Mouse (Mus musculus) bone marrow macrophage, adult 2 months (primary cell): ENCODE results near the gene Thap7. TPM values are rescaled to one million over a fixed set of nuclear protein-coding genes. Genes with fewer than 3 reads are reported as not detected.

ENCODE experiments used
- H3K27ac ChIP-seq: 2 replicates; pipeline ENCODE4 v1.5.1; 2012; ENCODE audit warnings: low read depth, low read length; ENCODE audit not compliant: insufficient read depth
- H3K4me1 ChIP-seq: 2 replicates; pipeline ENCODE4 v1.6.1; 2012; ENCODE audit warnings: low read length; ENCODE audit not compliant: control insufficient read depth, insufficient read depth
- H3K4me3 ChIP-seq: 2 replicates; pipeline ENCODE4 v1.5.1; 2012; ENCODE audit warnings: mild to moderate bottlenecking, low read length, moderate library complexity; ENCODE audit not compliant: insufficient read depth
- CTCF ChIP-seq: IDR thresholded peaks from 2 replicates; pipeline ENCODE4 v1.5.1; 2012; ENCODE audit warnings: low read depth, mild to moderate bottlenecking, low read length, moderate library complexity
- POLR2A ChIP-seq: IDR thresholded peaks from 2 replicates; pipeline ENCODE4 v1.6.1; 2012; ENCODE audit warnings: mild to moderate bottlenecking, low read depth, low read length, borderline replicate concordance
- polyA plus RNA-seq: library from polyadenylated mRNA; stranded (reverse); fragments of >200 nt; gene quantifications from 2 replicates; pipeline ENCODE4 v1.2.4, GENCODE M21; 2012; ENCODE audit not compliant: missing spikeins, insufficient read depth, insufficient read length

Gene Thap7
- polyA plus RNA-seq, 1 experiment: 25.5 TPM

DNA sequence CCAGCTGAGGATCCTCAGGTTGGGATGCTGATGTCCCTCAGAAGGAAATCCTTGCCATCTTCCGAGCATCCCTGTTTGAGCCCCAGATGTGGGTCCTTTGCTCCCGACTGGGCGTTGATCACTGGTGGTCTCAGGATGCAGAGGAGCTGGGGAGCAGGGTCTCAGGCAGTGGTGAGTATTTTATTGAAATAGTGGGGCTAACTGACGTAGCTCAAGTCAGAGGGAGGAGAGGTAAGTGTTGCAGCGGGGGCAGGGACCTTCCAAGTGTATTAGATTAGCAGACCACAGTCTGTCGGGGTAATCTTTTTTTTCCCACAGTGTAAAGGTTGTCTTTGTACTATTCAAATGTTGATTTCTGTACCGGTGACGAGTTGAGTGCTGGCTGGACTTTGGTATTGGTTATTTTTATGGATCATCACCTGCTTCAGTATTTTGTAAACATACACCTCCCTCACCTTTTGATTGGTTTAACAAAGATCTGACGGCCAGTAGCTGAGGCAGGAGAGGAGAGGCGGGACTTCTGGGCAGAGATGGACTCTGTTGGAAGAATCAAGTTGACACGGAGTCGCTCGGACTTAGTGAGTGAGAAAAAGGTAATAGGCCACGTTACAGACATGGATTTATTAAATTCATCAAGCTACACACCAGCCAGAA lies 1.9 kb upstream of the Thap7 start:
- no peak overlapping the region for H3K27ac ChIP-seq
- peaks cover 5% of the 10 kb centered on the region; the same call in 1 of the 2 replicates for H3K4me1 ChIP-seq
- H3K4me3 ChIP-seq: no peak overlapping the region
- no peak for TF ChIP-seq CTCF
- no peak for TF ChIP-seq POLR2A

DNA sequence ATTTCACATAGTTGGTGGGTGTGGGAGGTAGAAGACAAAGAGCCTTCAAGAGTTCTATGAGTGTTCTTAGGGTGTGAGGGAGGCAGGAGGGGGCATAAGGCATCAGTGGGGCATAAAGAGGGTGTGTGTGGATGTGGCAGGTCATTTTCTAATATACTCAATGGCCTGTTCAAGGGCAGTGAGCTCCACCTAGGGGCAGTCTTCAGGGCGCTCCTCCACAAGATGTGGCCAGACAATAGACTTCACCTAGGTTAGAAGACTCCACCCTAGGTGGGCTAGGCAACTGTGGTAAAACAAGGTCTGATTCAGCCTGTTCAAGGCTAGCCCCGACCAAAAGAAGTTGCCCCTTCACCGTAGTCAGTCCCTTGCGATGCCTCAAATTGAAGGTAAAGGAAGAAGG lies 1.3 kb upstream of the Thap7 start:
- Histone ChIP-seq H3K4me3 (no peak overlapping the region), H3K27ac (no peak overlapping the region)
- TF ChIP-seq POLR2A: no peak
- TF ChIP-seq CTCF: peak; percentile 41; the same call in 1 of the 2 replicates

DNA sequence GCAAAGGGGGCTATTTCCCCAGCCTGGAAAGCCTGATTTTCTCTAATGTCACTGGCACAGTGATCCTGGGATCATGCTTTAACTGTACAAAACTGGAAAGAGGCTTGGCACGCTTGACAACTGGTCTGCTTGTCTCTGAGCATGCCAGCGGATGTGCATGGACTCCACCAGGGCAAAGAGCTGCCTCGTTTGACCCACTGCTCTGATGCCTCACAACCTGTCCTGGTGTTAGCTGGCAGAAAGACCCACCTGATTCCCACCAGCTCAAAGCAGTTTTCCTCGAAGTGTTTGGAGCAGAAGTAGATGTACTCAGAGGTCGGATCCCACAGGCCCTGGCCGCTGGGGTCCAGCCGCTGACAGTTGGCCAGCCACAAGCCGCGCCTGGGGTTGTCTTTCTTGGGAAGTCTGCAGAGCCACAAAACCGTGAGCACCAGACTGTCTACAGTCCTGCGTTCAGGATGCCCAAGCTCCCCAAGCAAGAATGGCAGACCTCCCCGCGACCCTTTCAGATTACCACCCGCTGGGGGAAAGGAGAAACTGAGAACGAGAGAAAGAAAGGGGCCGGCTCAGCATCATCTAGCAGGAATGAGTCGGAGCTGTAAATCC lies 852 bp downstream of the Thap7 start:
- Histone ChIP-seq H3K27ac (peak overlapping the region; percentile 78), H3K4me3 (peak overlapping the region; percentile 94), H3K4me1 (peaks cover 5% of the 10 kb centered on the region; the same call in 1 of the 2 replicates)
- TF ChIP-seq CTCF (no peak), POLR2A (no peak)

More for the DNA sequence above, 1.3 kb upstream of the Thap7 start:
- H3K4me1 ChIP-seq: peaks cover 5% of the 10 kb centered on the region; the same call in 1 of the 2 replicates

DNA sequence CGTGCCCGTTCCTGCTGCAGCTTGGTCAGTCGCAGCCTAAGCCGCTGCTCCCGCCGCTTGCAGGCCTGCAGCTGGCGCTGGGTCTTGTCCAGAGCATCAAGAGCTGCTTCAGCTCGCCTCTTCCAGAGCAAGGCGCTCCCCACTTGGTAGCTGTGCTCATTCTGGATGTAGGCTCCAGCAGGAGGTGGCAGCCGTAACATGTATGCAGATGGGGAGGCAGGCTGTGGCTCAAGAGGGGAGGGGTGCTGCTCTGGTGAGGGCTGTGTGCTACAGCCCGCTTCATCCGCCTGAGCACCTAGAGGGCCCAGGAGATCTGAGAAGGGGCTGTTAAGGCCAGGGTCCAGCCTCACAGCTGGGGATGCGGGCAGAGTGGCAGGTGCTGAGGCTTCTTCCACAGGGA lies 2.7 kb downstream of the Thap7 start:
- Histone ChIP-seq H3K4me1 (peaks cover 5% of the 10 kb centered on the region; the same call in 1 of the 2 replicates), H3K27ac (no peak overlapping the region), H3K4me3 (no peak overlapping the region)
- TF ChIP-seq POLR2A: no peak
- TF ChIP-seq CTCF: no peak

DNA sequence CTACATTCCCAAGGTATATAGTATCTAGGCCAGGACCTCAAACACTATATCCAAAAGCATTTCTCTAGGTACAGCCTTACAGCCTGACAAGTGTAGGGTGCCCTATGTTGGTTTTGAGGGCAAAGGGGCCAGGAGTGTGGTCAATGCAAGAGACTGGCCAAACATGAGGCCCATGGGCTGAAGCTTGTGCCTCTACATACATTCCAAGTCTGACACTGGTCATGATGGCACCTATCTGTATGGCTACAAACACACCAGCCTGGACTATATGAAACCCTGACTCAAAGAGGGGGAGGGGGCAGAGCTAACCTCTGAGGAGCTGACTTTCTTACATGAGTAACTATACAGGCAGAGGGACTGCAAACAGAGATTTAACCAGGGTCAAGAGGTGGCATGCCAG lies 3.3 kb downstream of the Thap7 start:
- peaks cover 5% of the 10 kb centered on the region; the same call in 1 of the 2 replicates for H3K4me1 ChIP-seq
- no peak overlapping the region for H3K4me3 ChIP-seq
- TF ChIP-seq CTCF (no peak), POLR2A (no peak)
- H3K27ac ChIP-seq: no peak overlapping the region

DNA sequence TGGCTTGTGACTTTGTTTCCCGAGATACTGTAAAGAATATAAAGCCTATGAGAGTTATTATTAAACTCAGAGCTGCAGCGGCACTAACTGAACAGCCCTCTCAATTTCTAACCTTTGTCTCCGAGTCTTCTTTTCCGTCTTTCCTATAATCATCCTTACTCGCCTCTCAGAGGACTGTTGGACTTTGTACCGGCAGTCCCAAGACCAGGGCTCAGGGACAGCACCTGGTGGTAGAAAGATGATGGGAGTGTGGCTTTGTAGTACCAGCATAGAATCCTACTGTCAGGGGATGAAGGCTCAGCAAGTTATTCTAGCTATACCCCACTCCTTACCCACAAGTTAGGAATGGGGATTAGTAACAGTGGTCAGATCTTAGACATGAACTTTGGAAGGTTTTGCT lies 4.7 kb downstream of the Thap7 start:
- Histone ChIP-seq H3K27ac (no peak overlapping the region), H3K4me1 (no peaks in the 10 kb centered on the region), H3K4me3 (no peak overlapping the region)
- TF ChIP-seq POLR2A (no peak), CTCF (no peak)

DNA sequence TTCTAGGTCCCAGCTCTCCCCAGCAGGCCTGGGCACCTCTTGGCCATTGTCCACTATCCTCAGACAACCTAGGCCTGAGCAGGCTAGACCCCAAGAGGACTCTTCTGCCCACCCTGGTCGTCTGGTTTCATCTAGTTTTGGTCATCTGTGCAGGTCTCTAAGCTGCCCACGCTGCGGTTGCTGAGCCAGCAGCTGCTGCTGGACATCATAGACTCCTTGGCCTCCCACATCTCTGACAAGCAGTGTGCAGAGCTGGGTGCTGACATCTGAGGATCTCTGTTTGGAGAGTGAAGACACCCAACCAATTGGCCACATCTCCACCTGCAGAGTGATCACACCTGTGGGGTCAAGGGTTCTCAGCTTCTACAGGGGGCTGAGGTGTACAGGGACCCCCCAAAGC lies 5.4 kb downstream of the Thap7 start:
- H3K4me3 ChIP-seq: no peak overlapping the region
- TF ChIP-seq POLR2A: no peak
- TF ChIP-seq CTCF: no peak
- no peak overlapping the region for H3K27ac ChIP-seq
- H3K4me1 ChIP-seq: no peaks in the 10 kb centered on the region

DNA sequence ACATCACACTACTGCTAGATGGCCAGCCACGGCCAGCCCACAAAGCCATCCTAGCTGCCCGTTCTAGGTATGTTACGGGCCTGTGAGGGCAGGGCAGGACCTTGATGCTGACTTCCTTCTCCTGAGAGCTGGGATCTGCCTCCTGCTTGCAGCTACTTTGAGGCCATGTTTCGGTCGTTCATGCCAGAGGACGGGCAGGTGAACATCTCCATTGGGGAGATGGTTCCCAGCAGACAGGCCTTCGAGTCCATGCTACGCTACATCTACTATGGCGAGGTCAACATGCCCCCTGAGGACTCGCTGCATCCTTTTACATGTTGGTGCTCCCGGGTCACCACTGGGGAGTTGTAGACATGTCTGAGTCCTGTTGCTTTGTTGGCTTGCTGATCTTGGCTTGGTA lies 6.8 kb downstream of the Thap7 start:
- Histone ChIP-seq H3K27ac (no peak overlapping the region), H3K4me3 (no peak overlapping the region), H3K4me1 (no peaks in the 10 kb centered on the region)
- TF ChIP-seq CTCF: no peak

DNA sequence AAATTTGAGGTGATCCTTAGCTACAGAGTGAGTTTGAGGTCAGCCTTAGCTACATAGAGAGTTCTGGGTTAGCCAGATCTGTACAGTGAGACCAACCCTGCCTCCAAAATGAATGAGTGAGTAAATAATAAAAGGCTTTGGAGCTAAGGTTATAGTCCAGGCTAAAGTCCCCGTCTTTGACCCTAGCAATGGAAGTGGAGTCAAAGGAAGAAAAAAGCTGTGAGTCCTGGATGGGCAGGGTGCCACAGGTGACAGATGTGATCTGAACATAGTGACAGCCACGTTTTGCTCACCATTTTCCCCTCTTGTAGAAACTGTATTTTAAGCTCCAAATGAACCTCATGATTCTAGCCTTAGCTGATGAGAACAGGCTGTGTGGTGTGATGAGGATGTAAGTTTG lies 12.0 kb downstream of the Thap7 start:
- no peak overlapping the region for H3K4me3 ChIP-seq
- H3K27ac ChIP-seq: no peak overlapping the region
- TF ChIP-seq POLR2A: no peak
- no peak for TF ChIP-seq CTCF
- H3K4me1 ChIP-seq: no peaks in the 10 kb centered on the region

DNA sequence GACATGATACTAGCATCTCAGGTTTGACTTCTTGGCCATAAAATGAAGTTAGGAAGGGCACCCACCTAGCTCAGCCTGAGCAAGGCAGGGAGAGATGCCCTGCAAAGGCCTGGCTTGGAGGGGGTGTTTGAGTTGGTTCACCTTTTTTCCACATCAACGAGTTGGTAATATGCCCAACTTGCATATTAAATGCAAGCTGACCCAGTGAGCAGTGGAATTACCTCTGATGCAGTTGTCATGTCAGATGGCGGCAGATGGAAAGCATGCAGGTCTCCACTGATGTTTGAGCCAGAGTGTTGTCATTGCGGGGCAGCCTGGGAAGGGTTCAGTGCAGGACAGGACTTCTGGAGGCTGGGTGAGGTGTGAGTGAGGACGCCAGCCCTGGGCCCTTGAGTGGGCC lies 19.5 kb downstream of the Thap7 start:
- no peak overlapping the region for H3K27ac ChIP-seq

More for the DNA sequence above, 19.5 kb downstream of the Thap7 start:
- no peak overlapping the region for H3K4me3 ChIP-seq
- peaks cover 11% of the 10 kb centered on the region for H3K4me1 ChIP-seq
- TF ChIP-seq CTCF (no peak), POLR2A (no peak)
